21 mouse cellular contexts compared by ENCODE assay signal in the genomic region with DNA sequence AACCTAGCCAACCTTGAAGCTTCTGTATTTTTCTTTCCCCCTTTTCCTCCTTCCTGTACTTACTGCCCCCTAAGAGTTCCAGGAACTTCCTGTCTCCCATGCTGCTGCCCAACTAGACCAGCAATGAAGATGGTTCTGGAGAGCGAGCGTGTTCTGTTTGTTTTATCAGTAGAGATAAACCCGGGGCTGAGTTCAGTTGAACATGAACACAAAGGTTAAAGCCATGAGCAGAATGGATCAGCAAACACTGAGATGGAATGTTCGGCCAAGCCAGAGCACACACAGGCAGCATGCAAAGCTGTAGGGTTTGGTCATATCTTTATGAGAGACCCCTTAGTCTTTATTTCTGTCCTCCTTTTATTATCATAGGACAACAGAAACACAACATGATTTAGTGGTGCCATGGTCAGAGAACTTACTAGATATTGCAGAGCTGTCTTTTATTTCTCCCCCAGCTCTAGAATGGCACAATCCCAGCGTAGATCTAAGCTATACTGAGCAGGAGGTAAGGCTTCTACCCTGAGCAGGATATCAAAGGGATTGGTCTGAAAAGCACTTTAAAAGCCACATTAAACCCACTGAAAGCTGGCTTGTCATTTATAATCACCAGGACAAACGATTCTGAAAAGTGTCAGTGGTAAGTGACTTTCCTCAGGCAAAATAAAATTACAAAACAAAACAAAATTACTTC.
DNase-seq lines count a peak whose midpoint lies in the region; ATAC-seq and TF ChIP-seq lines count a peak whose summit lies in the region.
"Had no signal": no experiment of that assay in that cellular context is flagged by ENCODE, and none has a peak within 500 bp of the region (broad histone marks: within the 10 kb centered on the region; RNA-seq: fewer than 3 reads in every experiment).

No protein-coding gene starts in this region.

- peaks cover 12% of the 10 kb centered on the region for H3K4me1 ChIP-seq in forebrain, postnatal 0 days (ENCODE audit: insufficient read depth)
- H3K4me1 ChIP-seq in forebrain, embryonic 13.5 days, result peaks cover 21% of the 10 kb centered on the region
- H3K4me1 ChIP-seq in kidney, embryonic 15.5 days, result peaks cover 9% of the 10 kb centered on the region
- H3K4me1 ChIP-seq in midbrain, embryonic 15.5 days, result peaks cover 37% of the 10 kb centered on the region
- H3K4me1 ChIP-seq in midbrain, embryonic 13.5 days (replicated peaks), result peaks cover 26% of the 10 kb centered on the region
- peaks cover 10% of the 10 kb centered on the region; the same call in 1 of the 2 replicates for H3K4me1 ChIP-seq in small intestine, adult 2 months (ENCODE audit: control insufficient read depth, insufficient read depth, insufficient read length, low read length)
- H3K4me1 ChIP-seq: embryonic facial prominence, embryonic 12.5 days had no signal

- no peaks in the 10 kb centered on the region for H3K9me3 ChIP-seq in forebrain, postnatal 0 days (ENCODE audit: low read length)
- H3K9me3 ChIP-seq in forebrain, embryonic 13.5 days (replicated peaks), result no peaks in the 10 kb centered on the region
- H3K9me3 ChIP-seq in kidney, embryonic 15.5 days (replicated peaks), result no peaks in the 10 kb centered on the region
- H3K9me3 ChIP-seq in midbrain, embryonic 15.5 days, result no peaks in the 10 kb centered on the region
- H3K9me3 ChIP-seq in midbrain, embryonic 13.5 days, result no peaks in the 10 kb centered on the region
- H3K9me3 ChIP-seq: embryonic facial prominence, embryonic 12.5 days; hindbrain, embryonic 13.5 days; midbrain, embryonic 12.5 days had no signal

- no peak overlapping the region for H3K9ac ChIP-seq in forebrain, postnatal 0 days
- no peak overlapping the region for H3K9ac ChIP-seq in forebrain, embryonic 13.5 days
- no peak overlapping the region for H3K9ac ChIP-seq in kidney, embryonic 15.5 days
- H3K9ac ChIP-seq in midbrain, embryonic 15.5 days, result no peak overlapping the region
- no peak overlapping the region for H3K9ac ChIP-seq in midbrain, embryonic 13.5 days (replicated peaks)
- H3K9ac ChIP-seq: embryonic facial prominence, embryonic 12.5 days; hindbrain, embryonic 13.5 days; midbrain, embryonic 12.5 days had no signal

- no peaks in the 10 kb centered on the region for H3K36me3 ChIP-seq in forebrain, postnatal 0 days (ENCODE audit: insufficient read depth)
- H3K36me3 ChIP-seq in forebrain, embryonic 13.5 days (ENCODE audit: poor library complexity, severe bottlenecking), result no peaks in the 10 kb centered on the region
- no peaks in the 10 kb centered on the region for H3K36me3 ChIP-seq in kidney, embryonic 15.5 days
- H3K36me3 ChIP-seq in midbrain, embryonic 15.5 days (replicated peaks), result no peaks in the 10 kb centered on the region
- no peaks in the 10 kb centered on the region for H3K36me3 ChIP-seq in midbrain, embryonic 13.5 days
- H3K36me3 ChIP-seq in small intestine, adult 2 months (ENCODE audit: control insufficient read depth, insufficient read depth, low read length), result no peaks in the 10 kb centered on the region
- H3K36me3 ChIP-seq: embryonic facial prominence, embryonic 12.5 days; hindbrain, embryonic 13.5 days; midbrain, embryonic 12.5 days had no signal

- no peak overlapping the region for H3K4me3 ChIP-seq in forebrain, postnatal 0 days (ENCODE audit: low read depth, low read length)
- H3K4me3 ChIP-seq in forebrain, embryonic 13.5 days, result no peak overlapping the region
- H3K4me3 ChIP-seq in kidney, embryonic 15.5 days (replicated peaks), result no peak overlapping the region
- no peak overlapping the region for H3K4me3 ChIP-seq in midbrain, embryonic 15.5 days
- H3K4me3 ChIP-seq in midbrain, embryonic 13.5 days (replicated peaks), result no peak overlapping the region
- H3K4me3 ChIP-seq in small intestine, adult 2 months (ENCODE audit: low read depth, low read length), result no peak overlapping the region
- H3K4me3 ChIP-seq: embryonic facial prominence, embryonic 12.5 days; erythroblast, embryonic 14.5 days; hindbrain, embryonic 13.5 days; midbrain, embryonic 12.5 days; myocyte had no signal

- TF ChIP-seq POLR2A in small intestine, adult 2 months (IDR thresholded peaks at IDR 0.05; ENCODE audit: low read depth, low read length), result no peak

- H3K27me3 ChIP-seq in forebrain, postnatal 0 days (ENCODE audit: insufficient read depth, low read length), result no peaks in the 10 kb centered on the region
- H3K27me3 ChIP-seq in forebrain, embryonic 13.5 days, result no peaks in the 10 kb centered on the region
- H3K27me3 ChIP-seq in kidney, embryonic 15.5 days, result no peaks in the 10 kb centered on the region
- no peaks in the 10 kb centered on the region for H3K27me3 ChIP-seq in midbrain, embryonic 15.5 days (replicated peaks)
- H3K27me3 ChIP-seq in midbrain, embryonic 13.5 days, result no peaks in the 10 kb centered on the region
- H3K27me3 ChIP-seq in small intestine, adult 2 months (ENCODE audit: control insufficient read depth, insufficient read depth, low read length), result no peaks in the 10 kb centered on the region
- H3K27me3 ChIP-seq: embryonic facial prominence, embryonic 12.5 days; hindbrain, embryonic 13.5 days; midbrain, embryonic 12.5 days had no signal

- no peak overlapping the region for H3K4me2 ChIP-seq in forebrain, postnatal 0 days (ENCODE audit: low read depth)
- no peak overlapping the region for H3K4me2 ChIP-seq in forebrain, embryonic 13.5 days
- H3K4me2 ChIP-seq in kidney, embryonic 15.5 days, result no peak overlapping the region
- H3K4me2 ChIP-seq in midbrain, embryonic 15.5 days, result no peak overlapping the region
- no peak overlapping the region for H3K4me2 ChIP-seq in midbrain, embryonic 13.5 days (replicated peaks)
- H3K4me2 ChIP-seq: embryonic facial prominence, embryonic 12.5 days; hindbrain, embryonic 13.5 days; midbrain, embryonic 12.5 days had no signal

- 59% methylated on average over 6 of the region's 6 CpGs for WGBS in forebrain, postnatal 0 days
- WGBS in forebrain, embryonic 13.5 days, result 58% methylated on average over 6 of the region's 6 CpGs
- 27% methylated on average over 6 of the region's 6 CpGs for WGBS in kidney, embryonic 15.5 days
- 52% methylated on average over 6 of the region's 6 CpGs for WGBS in midbrain, embryonic 15.5 days
- WGBS in midbrain, embryonic 13.5 days, result 54% methylated on average over 6 of the region's 6 CpGs
- WGBS in small intestine, adult 2 months, result 24% methylated on average over 6 of the region's 6 CpGs

- no peak for DNase-seq in forebrain, postnatal 0 days
- DNase-seq in kidney, postnatal 10 days, result no peak
- no peak for DNase-seq in frontal cortex, postnatal 10 days (ENCODE audit: low spot score in 2 of 2)
- DNase-seq: adrenal gland, adult 8-10 months; cerebellum, adult 9-11 months; gastrocnemius, postnatal 25 days; spleen, adult 18-20 months; thymus, adult 18-20 months; thymus, postnatal 4 days had no signal

- ATAC-seq in forebrain, postnatal 0 days, result no peak
- ATAC-seq in forebrain, embryonic 13.5 days, result no peak
- no peak for ATAC-seq in kidney, embryonic 15.5 days (replicated peaks; ENCODE audit: low FRiP score)
- no peak for ATAC-seq in midbrain, embryonic 15.5 days (replicated peaks)
- no peak for ATAC-seq in midbrain, embryonic 13.5 days
- ATAC-seq: forebrain, embryonic 14.5 days; inflammation-experienced regulatory T-cells, adult 6 months had no signal

- peak overlapping the region; percentile 29; the same call in 1 of the 2 replicates for H3K27ac ChIP-seq in forebrain, postnatal 0 days (ENCODE audit: low read depth, low read length)
- no peak overlapping the region for H3K27ac ChIP-seq in forebrain, embryonic 13.5 days
- H3K27ac ChIP-seq in kidney, embryonic 15.5 days, result peak overlapping the region; percentile 63
- H3K27ac ChIP-seq in midbrain, embryonic 15.5 days, result 0 out of 2 replicates have a peak overlapping the region, but pooled peaks have one; percentile 7
- no peak overlapping the region for H3K27ac ChIP-seq in midbrain, embryonic 13.5 days
- peak overlapping the region; percentile 29 for H3K27ac ChIP-seq in small intestine, adult 2 months (ENCODE audit: insufficient read depth, low read depth, low read length)
- H3K27ac ChIP-seq: embryonic facial prominence, embryonic 12.5 days; hindbrain, embryonic 13.5 days; midbrain, embryonic 12.5 days had no signal

- TF ChIP-seq CTCF in forebrain, postnatal 0 days (IDR thresholded peaks at IDR 0.05; ENCODE audit: low read depth), result no peak
- no peak for TF ChIP-seq CTCF in small intestine, adult 2 months (IDR thresholded peaks at IDR 0.05; ENCODE audit: extremely low read depth, insufficient read length, insufficient replicate concordance, low read depth, low read length)

Comparison
In these comparisons a context has a peak if more than half of its experiments do, and no peak if none do; other contexts are left out.
1. H3K27ac ChIP-seq: peak in forebrain, postnatal 0 days (single experiment), kidney, embryonic 15.5 days (single experiment), midbrain, embryonic 15.5 days (single experiment) and small intestine, adult 2 months (single experiment); none in forebrain, embryonic 13.5 days (single experiment) and midbrain, embryonic 13.5 days (single experiment).